9 mouse cellular contexts compared by ENCODE assay signal in genomic region chr13:95696654-95697163, GRCm38 (mm10). TPM values are rescaled to one million over a fixed set of nuclear protein-coding genes. Genes with fewer than 3 reads are reported as not detected.
A peak's percentile ranks its signal among the peaks of the same experiment; 100 is the strongest.
DNase-seq lines count a peak whose midpoint lies in the region; ATAC-seq and TF ChIP-seq lines count a peak whose summit lies in the region.
"Had no signal": no experiment of that assay in that cellular context is flagged by ENCODE, and none has a peak within 500 bp of the region (broad histone marks: within the 10 kb centered on the region; RNA-seq: fewer than 3 reads in every experiment).

F2rl2 (plus strand) TSS chr13:95696853.

- H3K4me2 ChIP-seq in liver, embryonic 14.5 days (ENCODE audit: low read depth), result no peak within 1 kb of the TSS

- H3K36me3 ChIP-seq in forebrain, embryonic 10.5 days (replicated peaks), result peaks cover 13% of the 10 kb centered on the region
- H3K36me3 ChIP-seq in liver, embryonic 14.5 days (replicated peaks; ENCODE audit: control insufficient read depth, insufficient read depth, low read depth), result no peaks in the 10 kb centered on the region

- DNase-seq in right cerebral cortex, adult 2 months (ENCODE audit: low spot score in 2 of 2), result peak; percentile 49 to 54
- no peak for DNase-seq in right cerebral cortex, postnatal 14 days
- DNase-seq in forebrain, embryonic 10.5 days (ENCODE audit: extremely low spot score, low spot score), result no peak
- no peak for DNase-seq in liver, embryonic 14.5 days (ENCODE audit: low read depth in 3 of 3, low spot score in 3 of 3)
- DNase-seq in thymus, postnatal 25 days, result peak; percentile 22
- DNase-seq in adrenal gland, postnatal 25 days, result no peak
- DNase-seq in embryo, embryonic 9.5 days (ENCODE audit: extremely low spot score), result no peak
- DNase-seq in spleen, postnatal 4 days (ENCODE audit: low spot score in 2 of 2), result no peak
- DNase-seq: adrenal gland, postnatal 14 days had no signal

- H3K4me3 ChIP-seq in forebrain, embryonic 10.5 days, result no peak within 1 kb of the TSS
- H3K4me3 ChIP-seq in liver, embryonic 14.5 days (ENCODE audit: insufficient read depth in 1 of 2, low read depth in 2 of 2, low read length in 2 of 2), result no peak within 1 kb of the TSS

- peak; percentile 44; the same call in 1 of the 2 replicates for ATAC-seq in liver, embryonic 14.5 days (ENCODE audit: insufficient read depth)

- no peaks in the 10 kb centered on the region for H3K27me3 ChIP-seq in forebrain, embryonic 10.5 days (ENCODE audit: poor library complexity, severe bottlenecking)
- no peaks in the 10 kb centered on the region for H3K27me3 ChIP-seq in liver, embryonic 14.5 days (ENCODE audit: control insufficient read depth, insufficient read depth, low read length)

- TF ChIP-seq CTCF in liver, embryonic 14.5 days (IDR thresholded peaks at IDR 0.05; ENCODE audit: low read depth), result no peak

- 63% methylated on average over 4 of the region's 4 CpGs for WGBS in forebrain, embryonic 10.5 days
- WGBS in liver, embryonic 14.5 days (ENCODE audit: insufficient replicate concordance), result 24% methylated on average over 4 of the region's 4 CpGs

- TF ChIP-seq EP300 in liver, embryonic 14.5 days (IDR thresholded peaks at IDR 0.05; ENCODE audit: low read depth), result 0 out of 2 replicates have a peak, but pooled peaks have one; percentile 11

- H3K27ac ChIP-seq in forebrain, embryonic 10.5 days, result peak within 1 kb of the TSS; percentile 51
- H3K27ac ChIP-seq in liver, embryonic 14.5 days, result no peak within 1 kb of the TSS

- no peaks in the 10 kb centered on the region for H3K9me3 ChIP-seq in forebrain, embryonic 10.5 days
- H3K9me3 ChIP-seq in liver, embryonic 14.5 days (ENCODE audit: control insufficient read depth, low read length), result no peaks in the 10 kb centered on the region

- H3K4me1 ChIP-seq in forebrain, embryonic 10.5 days, result peaks cover 30% of the 10 kb centered on the region
- H3K4me1 ChIP-seq in liver, embryonic 14.5 days (replicated peaks; ENCODE audit: control insufficient read depth in 2 of 2, insufficient read depth in 2 of 2, low read length in 1 of 2), result peaks cover 11 to 27% of the 10 kb centered on the region in 2 experiments

- peak within 1 kb of the TSS; percentile 4; the same call in 1 of the 2 replicates for H3K9ac ChIP-seq in liver, embryonic 14.5 days (replicated peaks)

RNA-seq across cellular contexts. Expression of gene F2rl2, which starts in this region (rescaled TPM):
- 1.9 and 2.2 TPM in 2 replicates for polyA plus RNA-seq in forebrain, embryonic 10.5 days (2016; fragmentation: Nextera tagmentation; extraction: Ambion mirVana)
- 7.9 and 10.9 TPM in 2 replicates for polyA plus RNA-seq in liver, embryonic 14.5 days (2012; rRNA removed)
- 10.7 and 13.3 TPM in 2 replicates for polyA plus RNA-seq in liver, embryonic 14.5 days (2014; fragmentation: Nextera tagmentation; extraction: Ambion mirVana)
- total RNA-seq in adrenal gland, postnatal 25 days (2021), result not detected in 2 replicates

Comparison
In these comparisons a context has a peak if more than half of its experiments do, and no peak if none do; other contexts are left out.
1. DNase-seq: peak in right cerebral cortex, adult 2 months (2 of 2) and thymus, postnatal 25 days (single experiment); none in right cerebral cortex, postnatal 14 days (single experiment), forebrain, embryonic 10.5 days (single experiment), liver, embryonic 14.5 days (0 of 3), adrenal gland, postnatal 25 days (single experiment), embryo, embryonic 9.5 days (single experiment) and spleen, postnatal 4 days (0 of 2).